Mouse (Mus musculus) monocyte, adult 5-6 weeks (primary cell): Measurements from ENCODE around the gene Ifitm3. TPM values are rescaled to one million over a fixed set of nuclear protein-coding genes. Genes with fewer than 3 reads are reported as not detected.

Source experiments
- ATAC-seq: fragments of 153-309, 156-312 bp; replicated peaks from 2 replicates; pipeline ENCODE4 v1.8.0; 2017; ENCODE audit warnings: mild to moderate bottlenecking; ENCODE audit not compliant: low TSS enrichment, insufficient number of reproducible peaks, severe bottlenecking, poor library complexity, low FRiP score
- total RNA-seq: library from RNA; stranded (forward); fragments of 200-1000, 200-491, 200-594 nt; gene quantifications from 3 replicates; pipeline ENCODE4 v1.2.3, GENCODE M21; 2017

The Ifitm3 gene
- total RNA-seq, 1 experiment from 2014 or later = 711 TPM

DNA sequence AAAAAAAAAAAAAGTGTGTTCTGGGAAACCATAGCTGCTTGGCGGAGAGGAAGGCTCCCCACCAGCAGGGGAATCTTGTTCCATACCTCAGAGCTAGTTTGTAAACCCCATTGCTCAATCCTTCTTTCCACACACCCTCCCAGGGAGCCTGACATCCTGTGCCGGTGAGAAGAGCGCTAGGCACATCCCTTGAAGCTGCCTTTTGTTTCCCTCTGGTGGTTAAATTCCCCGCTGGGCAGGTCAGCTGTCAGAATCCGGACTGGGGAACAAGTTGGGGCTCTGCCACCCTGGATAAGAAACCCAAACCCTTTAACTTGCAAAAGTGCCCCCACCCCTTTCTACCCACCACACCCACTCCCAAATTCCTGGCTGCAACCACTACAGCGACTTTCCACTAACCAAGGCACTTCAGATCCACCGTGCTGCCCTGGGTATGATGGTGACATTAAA lies 2.2 kb downstream of the Ifitm3 start:
- ATAC-seq = 0 out of 2 replicates have a peak, but pooled peaks have one; percentile 11

DNA sequence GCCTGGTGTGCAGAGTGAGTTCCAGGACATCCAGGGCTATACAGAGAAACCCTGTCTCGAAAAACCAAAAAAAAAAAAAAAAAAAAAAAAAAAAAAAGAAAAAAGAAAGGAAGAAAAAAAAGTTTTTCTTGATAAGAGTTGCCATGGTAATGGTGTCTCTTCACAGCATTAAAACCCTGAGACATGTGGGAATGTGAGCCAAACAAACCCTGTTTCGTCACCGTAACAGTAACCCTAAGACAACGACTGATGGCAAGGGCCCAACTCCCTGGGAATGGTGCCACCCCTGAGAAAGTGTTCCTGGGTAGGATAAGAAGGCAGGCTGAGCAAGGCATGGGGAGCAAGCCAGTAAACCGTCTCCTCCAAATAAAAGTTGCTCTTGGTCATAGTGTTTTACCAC lies 3.7 kb downstream of the Ifitm3 start:
- no peak for ATAC-seq

DNA sequence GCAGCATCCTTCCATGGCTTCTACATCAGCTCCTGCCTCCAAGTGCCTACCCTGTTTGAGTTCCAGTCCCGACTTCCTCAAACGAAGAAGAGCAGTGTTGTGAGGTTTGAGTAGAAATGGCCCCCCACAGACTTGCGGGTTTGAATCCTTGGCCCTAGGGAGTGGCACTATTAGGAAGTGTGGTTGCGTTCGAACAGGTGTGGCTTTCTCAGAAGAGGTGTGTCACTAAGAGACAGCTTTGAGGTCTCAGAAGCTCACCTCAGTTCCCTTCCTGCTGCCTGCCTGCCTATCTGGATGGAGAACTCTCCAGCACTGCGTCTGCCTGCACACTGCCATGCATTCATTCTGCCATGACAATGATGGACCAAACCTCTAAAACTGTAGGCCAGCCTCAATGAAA lies 4.1 kb downstream of the Ifitm3 start:
- ATAC-seq = no peak

DNA sequence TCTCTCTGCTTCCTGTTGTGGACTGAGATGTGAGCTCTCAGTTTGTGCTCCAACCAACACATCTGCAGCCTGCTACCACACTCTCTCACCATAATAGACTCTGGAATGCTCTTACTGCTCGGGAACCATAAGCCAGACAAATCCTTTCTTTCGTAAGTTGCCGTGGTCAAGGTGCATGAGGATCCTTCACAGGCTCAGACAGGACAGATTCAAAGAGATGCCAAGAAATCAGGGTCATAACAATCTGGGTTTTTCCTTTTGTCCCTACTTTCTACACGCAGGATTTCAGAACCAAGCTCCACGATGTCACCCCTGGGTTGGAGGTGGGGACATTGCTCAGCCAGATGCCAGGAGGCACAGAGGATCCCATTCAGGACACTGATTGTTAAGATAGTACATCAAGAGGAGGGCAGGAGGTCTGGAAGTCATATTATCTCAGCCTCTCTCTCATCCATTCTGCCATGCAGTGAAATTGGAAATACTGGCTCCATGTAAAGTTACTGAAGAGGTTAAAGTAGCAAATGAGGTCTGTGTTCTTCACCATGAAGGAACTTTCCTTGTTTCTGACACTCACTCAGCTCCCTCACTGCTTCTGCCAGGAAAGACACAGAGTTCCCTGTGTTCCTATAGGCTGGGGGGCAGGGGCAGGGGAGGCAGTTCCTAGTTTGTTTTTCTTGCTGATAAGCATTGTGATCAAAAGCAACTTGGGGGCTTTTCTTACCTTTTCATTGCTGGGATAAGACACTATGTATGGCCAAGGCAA lies 7.1 kb downstream of the Ifitm3 start:
- no peak for ATAC-seq

DNA sequence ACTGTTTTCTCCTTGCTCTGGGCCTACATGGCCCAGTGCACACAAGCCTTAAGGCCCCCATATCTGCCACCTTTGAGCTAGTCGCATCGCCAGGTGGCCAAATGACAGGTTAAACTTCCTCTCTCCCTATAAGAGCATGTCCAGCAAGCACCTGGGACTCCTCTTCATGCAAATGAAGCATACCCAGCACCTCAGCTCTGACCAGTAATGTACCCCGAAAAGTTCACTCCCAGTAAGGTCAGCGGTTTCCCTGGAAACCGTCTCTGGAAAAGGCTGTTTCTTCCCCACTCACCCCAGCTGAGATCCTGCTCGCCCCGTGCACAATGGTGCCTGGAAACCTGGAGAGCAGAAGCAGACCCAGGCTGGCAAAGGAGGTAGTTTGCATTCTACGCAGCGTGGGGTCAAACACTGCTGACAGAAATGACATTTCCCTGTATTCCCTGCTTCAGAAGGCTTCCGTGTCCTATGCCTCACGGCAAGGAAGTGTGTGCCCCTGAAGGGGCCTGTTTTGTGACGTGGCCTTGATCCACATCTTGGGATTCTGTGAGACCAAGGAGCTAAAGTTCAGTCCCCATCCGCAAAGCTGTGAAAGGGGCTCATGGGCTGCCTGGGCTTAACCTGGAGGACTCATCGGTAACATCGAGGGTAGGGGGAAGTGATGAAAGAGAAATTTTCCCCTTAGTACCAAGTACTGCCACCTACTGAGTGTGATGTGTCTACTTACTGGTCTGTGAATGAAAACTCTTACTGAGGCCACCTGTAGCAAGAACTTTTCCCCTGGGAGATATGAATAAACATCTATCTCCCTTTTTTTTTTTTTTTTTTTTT lies 9.5 kb downstream of the Ifitm3 start:
- ATAC-seq = no peak

DNA sequence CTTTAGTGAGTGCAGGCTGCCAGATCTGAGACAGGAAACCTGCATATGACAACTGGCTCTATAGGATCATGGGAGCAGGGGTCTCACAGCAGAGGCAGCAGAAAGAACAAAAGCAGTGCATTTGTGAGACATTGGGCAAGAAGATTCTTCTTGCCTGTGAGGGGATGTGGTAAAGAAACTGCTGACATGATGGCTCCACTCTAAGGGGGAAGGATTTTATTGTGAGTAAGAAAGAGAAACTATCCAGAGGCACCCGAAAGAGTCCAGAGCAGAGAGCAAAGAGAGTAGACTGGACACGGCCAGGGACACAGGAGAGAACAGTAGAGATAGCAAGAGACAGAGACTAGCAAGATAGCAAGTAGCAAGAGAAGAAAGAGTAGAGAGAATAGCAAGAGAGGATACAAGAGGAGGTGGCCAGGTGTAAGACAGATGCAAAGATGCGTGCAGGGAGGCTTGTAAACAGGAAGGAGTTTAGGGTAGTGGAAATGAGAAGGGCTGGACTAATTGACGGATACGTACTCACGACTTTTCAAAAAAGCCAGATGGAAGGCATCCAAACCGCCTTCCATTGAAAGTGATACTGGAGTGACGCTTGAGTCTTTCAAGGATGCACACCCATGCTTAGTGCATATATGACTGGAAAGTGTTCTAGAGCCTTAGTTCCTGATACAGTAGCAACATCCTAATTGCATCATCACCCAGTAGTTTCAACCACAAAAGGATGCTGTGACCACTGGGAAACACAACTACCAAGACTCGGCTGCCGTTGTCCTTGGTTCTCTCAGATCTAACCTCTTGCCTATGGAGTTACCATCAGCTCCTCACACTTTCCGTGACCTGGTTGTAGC lies 11.5 kb downstream of the Ifitm3 start:
- peak; percentile 90 for ATAC-seq

DNA sequence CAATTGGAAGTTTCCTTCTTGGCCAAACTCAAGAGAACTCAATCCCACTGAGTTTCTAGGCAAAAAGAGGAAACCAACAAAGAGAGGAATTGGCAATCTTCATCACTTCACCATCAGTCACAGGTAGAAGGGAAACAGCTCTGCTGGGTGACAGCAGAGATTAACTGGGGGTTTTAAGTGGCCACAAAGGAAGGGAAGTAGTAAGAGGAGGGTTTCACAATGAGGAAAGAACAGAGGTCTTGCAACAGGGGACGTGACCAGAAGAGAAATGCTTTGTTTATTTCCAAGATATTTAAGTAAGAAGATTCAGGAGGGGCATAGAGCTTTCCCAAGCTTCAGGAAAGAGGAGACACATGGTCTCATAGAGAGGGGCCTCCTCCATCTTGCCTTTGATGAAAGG lies 12.8 kb downstream of the Ifitm3 start:
- ATAC-seq = peak; percentile 81

DNA sequence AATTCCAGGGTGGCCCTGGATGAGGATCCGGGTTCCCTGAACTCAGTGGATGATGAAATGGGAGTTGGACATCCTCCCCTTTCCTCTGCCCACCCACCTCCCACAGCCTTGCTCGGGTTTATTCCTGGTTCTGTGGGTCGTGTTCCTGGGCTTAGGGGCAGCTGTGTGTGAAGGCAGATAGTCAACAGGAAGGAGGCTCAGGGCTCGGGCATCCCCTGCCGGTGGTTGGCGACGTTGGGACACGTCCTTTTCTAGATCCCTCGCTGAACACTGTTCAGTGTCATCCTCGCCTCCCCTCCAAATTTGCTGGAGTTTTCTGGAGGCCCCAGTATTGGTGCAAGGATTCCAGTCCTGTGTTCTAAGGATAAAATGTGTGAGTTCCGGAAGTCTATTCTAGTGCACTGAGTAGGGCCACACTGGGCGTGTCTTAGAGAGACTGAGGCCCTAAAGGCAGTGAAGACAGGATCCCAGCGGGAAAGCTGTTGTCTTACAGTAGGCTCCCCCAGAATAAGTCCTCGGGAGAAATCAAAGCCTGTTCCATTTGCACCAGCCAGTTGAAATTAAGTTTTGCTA lies 19.4 kb downstream of the Ifitm3 start:
- ATAC-seq = no peak

DNA sequence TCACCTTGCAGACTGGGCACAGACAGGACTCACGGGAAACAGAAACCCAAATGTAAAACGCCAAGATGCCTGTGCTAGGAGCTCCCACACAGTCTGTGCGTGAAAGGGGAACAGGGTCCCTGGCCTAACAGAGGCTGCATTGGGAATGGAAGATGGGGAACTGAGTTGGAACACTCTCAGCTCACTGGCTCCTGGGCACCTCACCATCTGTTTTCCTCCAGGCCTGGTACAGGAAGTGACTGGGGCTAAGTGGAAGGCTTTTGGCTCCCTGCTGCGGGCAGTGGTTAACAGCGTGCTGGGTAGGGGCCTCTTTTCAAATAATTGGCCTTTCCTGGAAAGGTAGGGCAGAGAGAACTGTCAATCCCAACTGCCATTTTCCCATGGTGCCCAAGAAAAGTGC lies 19.9 kb downstream of the Ifitm3 start:
- ATAC-seq = peak; percentile 45; the same call in 1 of the 2 replicates

DNA sequence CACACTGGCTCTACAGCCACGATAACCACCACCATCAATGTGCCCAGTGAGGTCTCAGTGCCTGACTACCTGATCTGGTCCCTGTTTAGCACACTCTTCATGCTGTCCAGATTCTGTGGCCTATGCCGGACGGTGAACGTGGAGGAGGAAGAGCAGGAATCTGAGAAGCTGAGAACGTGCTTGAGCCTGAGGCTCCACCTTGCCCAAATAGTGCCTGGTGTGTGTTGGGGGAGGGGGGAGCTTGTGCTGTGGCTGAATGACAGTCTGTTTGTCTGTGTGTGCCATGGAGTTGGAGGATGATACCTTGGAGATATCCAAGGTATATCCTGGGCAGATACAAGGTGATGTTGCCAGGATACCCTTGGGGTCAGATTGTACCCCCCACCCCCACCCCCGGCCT lies 20.4 kb downstream of the Ifitm3 start:
- no peak; the same call in 1 of the 2 replicates for ATAC-seq

DNA sequence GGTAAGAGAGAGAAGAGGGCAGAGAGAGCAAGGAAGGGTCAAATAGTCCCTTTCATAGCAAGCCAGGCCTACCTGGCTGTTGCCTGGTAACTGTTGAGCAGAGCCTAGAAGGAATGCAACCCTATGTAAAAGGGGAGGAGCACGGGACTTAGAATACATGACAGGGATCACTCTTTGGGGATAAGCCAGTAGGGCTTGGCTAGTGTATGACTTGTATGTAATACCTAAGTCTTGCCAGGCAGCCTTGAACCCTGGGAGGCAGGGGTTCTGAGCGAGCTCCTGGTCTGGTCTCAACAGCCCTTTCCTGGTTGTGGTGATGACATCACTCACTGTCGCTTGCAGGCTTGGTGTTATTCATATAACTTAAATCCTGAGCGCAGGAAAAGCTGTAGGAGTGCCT lies 21.5 kb downstream of the Ifitm3 start:
- ATAC-seq = no peak

DNA sequence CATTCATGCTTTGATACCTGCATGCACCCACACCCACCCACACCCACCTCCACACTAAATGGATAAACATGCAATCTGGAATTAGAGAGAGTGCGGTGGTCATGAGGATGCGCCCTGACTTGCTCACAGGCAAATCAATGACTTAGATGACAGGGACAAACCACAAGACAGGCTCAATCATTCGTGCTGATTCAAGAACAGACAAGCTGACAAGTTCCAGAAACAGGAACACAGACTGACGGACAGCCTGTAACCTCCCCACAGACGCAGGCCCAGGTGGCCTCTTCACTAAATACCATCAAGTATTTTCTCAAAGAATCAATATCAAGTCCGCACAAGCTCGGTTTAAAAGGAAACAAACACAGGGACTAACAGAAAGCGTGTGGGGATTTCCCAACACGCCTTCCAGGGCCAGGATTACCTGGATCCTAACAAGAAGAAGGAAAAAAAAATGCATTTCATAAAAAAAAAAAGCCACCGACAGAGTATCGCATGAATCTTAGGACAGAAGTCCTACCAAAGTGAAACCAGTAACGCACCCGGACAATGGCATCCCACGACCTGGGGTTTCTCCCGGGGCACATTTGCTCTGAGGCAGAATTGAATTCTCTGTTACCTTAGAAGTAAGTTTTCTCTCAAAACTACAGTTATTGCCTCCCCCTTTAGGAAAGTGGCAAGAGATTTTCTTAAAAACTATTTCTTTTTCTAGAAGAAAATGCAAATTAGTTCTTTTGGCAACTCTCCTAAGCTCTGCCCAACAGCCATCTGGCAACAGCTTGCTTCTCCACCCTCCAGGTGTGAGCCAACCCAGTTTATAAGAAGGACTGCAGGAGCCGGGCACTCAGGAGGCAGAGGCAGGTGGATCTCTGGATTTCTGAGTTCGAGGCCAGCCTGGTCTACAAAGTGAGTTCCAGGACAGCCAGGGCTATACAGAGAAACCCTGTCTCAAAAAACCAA lies 23.1 kb downstream of the Ifitm3 start:
- ATAC-seq = no peak

DNA sequence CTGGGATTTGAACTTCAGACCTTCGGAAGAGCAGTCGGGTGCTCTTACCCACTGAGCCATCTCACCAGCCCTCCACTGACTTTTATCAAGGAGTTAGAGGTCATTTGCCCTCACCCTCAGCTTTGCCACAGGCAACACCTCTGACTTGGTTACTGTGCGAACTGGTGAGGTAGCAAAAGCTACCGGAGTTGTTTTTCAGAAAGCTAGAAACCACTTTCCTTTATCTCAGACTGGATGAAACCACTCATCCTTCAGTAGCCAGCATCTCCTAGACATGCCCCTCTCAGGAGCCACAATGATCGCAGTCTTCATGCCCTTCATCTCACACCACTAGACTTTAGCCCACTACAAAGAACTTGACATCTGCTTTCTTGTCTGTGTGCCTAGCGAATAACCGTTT lies 27.6 kb downstream of the Ifitm3 start:
- ATAC-seq = no peak

DNA sequence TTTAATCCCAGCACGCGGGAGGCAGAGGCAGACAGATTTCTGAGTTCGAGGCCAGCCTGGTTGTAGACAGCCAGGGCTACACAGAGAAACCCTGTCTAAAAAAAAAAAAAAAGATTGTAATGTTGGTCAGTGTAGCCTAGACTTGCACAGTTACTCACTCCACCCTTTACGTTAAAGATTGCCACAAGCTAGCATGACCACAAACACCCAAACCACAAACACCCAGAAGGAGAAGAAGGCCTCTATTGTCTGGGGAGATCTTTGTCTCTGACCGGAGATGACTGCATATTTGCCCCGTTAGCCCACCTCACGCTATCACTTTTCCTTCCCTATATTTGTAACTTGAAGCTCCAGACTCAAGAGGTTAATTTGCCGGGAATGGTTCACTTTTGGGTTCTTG lies 28.9 kb downstream of the Ifitm3 start:
- ATAC-seq = peak; percentile 91

DNA sequence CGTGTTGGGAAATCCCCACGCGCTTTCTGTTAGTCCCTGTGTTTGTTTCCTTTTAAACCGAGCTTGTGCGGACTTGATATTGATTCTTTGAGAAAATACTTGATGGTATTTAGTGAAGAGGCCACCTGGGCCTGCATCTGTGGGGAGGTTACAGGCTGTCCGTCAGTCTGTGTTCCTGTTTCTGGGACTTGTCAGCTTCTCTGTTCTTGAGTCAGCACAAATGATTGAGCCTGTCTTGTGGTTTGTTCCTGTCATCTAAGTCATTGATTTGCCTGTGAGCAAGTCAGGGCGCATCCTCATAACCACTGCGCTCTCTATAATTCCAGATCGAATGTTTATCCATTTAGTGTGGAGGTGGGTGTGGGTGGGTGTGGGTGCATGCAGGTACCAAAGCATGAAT lies 33.9 kb downstream of the Ifitm3 start:
- ATAC-seq = peak; percentile 59; the same call in 1 of the 2 replicates

DNA sequence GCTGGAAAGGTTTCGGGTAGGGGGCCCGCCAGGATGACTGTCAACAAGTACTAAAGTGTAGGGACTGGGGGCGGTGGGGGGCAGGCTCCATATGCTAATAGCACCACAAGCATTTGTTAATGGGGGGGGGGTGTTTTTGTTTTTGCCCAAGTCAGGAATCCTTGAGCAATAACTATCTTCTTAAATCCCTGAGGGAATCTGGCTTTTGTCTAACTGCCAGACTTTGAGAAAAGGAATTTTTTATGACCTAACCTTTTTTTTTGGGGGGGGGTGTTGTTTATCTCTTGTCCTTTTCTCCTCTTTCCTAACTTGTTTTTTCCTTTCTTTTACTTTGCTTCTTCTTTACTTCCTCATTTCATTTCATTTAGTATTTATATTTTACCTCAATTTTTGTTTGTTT lies 35.1 kb downstream of the Ifitm3 start:
- no peak for ATAC-seq

DNA sequence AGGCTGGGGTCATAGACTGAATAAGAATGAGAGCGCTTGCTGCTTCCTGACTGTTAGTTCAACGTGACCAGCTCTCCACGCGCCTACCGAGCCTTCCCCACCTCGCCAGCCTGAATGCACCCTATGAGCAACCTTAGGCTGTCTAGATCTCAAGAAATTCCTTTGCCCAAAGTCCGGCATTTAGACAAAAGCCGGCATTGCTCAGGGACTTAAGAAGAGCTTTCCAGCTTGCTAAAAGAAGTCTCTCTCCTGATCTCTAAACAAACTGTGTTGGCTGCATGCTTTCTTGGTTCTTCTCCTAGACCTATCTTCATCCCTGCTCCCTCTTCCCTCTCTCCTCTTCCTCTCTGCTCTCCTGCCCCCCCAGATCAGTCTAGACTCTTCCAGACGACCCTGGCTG lies 35.6 kb downstream of the Ifitm3 start:
- no peak for ATAC-seq
